Mouse (Mus musculus) left cerebral cortex, adult 6 months (tissue): ENCODE results near the gene Treml2. TPM values are rescaled to one million over a fixed set of nuclear protein-coding genes. Genes with fewer than 3 reads are reported as not detected.

Experiments
- long read RNA-seq, 2 experiments: library from polyadenylated mRNA; unstranded; transcript quantifications; one replicate each; pipeline ENCODE4 v2.0.0; 2019 to 2020
- polyA plus RNA-seq: library from polyadenylated mRNA; unstranded; fragments of <200 nt; fragmentation: Nextera tagmentation; gene quantifications from 2 replicates; pipeline ENCODE4 v1.2.3, GENCODE M21; 2021

Gene Treml2
- 0.04 and 0.18 TPM in 2 replicates for polyA plus RNA-seq
- long read RNA-seq, experiment 1, result 0 reads
- long read RNA-seq, experiment 2, result 0 reads

DNA sequence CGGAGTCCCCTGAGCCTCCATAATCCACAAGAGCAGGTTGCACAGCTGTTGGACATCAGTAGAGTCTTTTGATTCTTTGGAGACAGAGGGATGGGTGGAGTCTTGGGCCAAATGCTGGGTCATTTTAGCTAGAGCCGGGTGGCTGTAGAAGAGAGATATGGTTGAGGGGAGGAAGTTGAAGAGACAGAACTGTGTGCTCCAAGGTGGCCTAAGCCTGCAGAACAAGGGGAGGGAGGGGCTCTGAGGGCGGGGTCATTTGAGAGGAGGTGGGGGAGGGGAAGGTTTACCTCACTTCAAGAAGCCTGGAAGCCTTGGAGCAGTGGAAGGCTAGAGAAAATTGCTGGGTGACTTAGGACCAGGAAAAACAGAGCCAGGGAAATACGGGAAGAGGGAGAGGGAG lies at the start of gene Treml2:
Treml2 (plus strand) TSS at position 296 of the 400 bp plus-strand sequence.

DNA sequence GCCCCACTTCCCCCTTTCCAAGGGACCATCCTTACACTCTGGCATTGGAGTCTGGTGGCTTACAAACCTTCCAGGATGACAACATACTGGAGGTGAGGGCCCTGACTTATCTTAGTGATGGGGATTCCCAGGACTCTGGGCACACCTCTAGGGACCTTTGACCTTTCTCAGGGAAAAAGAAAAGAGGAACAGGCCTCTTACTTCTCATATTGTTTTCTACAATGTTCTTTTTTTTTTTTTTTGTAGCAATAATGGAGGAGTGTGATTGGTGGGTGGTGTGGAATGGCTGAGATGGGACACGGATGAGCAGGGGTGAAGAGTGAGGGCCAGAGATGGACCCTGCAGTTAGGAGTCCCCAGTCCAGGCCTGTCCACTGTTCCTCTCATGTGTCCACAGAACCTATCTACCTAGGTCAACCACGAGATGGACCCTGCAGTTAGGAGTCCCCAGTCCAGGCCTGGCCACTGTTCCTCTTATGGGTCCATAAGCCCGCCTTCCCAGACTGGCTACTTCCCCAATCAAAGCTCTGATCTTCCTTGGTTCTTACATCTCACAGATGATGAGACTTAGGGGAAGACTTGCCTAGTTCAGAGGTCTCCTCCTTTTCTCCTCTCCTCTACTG lies 35.4 kb upstream of the Treml2 start, which contains the start of gene Treml4:
Treml4 (plus strand) TSS at position 555 of the 622 bp plus-strand sequence.

DNA sequence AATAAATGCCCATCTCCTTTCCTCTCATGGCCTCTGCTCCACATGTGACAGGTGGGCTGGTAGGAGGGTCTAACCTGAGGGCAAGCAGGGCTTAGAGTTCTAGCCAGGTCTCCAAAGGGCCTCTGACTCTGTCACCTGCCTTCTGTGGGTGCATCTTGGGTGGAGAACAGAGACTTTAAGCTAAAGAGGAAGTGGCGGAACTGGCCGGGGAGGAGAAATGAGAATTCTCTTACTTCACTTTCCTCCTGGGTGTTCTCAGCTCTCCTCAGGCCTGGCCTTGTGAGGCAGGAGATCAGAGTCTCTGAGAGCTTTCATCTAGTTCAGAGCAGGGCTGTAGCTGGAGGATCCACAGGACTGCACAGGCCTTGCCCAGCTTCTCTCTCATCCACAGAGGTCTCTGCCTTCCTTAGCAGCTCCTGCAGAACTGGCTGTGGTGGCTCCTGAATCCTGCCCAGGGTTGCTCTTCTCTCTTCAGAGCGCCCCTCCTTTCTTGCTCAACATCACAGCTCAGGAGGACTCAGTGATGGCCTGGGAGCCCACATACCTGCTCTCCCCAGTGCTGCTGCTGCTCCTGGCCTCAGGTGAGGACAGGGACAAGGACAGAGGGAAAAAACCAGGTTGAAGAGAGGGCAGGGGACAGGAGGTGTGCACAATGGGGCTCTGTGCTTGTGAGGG lies 16.7 kb downstream of the Treml2 start, which contains the start of gene B430306N03Rik:
B430306N03Rik (plus strand) TSS at position 237 of the 675 bp plus-strand sequence.

DNA sequence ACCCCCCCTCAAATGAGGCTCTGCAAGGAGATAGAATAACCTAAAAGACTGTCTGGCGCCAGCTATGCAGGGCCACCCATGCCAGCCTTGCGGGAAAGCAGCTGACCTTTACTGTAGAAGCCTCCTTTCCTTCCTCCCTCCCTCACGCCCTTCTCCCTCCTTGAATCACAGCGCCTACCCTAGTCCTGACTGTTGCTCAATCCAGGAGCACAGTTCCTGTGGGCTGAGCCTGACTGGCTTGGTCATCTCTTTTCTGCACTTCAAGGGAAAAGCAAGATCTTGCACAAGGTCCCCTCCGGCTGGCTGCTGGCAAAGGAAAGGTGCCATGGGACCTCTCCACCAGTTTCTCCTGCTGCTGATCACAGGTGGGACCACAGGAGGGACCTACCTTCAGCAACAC lies 46.9 kb downstream of the Treml2 start, which contains the start of gene Trem2:
Trem2 (plus strand) TSS at position 171 of the 400 bp plus-strand sequence.

DNA sequence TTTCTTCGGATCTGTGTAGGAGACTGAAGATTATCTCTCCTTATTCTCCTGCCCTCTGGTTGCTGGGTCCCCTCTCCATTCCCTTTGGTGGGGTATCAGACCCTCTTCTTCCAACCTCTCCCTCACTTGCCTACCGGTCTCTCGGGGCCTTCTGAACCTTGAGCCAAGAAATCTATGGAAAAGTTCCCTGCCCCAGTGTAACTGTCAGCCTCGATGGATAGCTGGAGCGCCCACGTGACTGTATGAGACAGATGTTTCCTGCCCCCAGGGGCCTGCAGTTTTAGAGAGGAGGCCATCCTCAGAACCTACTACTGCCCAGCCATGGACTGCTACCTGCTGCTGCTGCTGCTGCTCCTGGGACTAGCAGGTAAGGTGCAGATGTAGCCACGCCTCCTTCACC lies 60.3 kb downstream of the Treml2 start, which contains the start of gene Treml1:
Treml1 (plus strand) TSS at position 301 of the 400 bp plus-strand sequence.

Other genes with a start within 250 kb of the Treml2 start
- gene 1700067P10Rik, start 210.2 kb upstream of the Treml2 start, polyA plus RNA-seq, result not detected in 2 replicates
- not detected in 2 replicates for gene 9830107B12Rik, start 153.2 kb upstream of the Treml2 start, polyA plus RNA-seq
- not detected in 2 replicates for gene A530064D06Rik, start 132.2 kb upstream of the Treml2 start, polyA plus RNA-seq
- not detected in 2 replicates for gene Trem1, start 66.7 kb upstream of the Treml2 start, polyA plus RNA-seq
- 0.15 TPM in 1 of 2 replicates, not detected in the other for gene Trem3, start 51.7 kb upstream of the Treml2 start, polyA plus RNA-seq
- gene Treml4, start 35.2 kb upstream of the Treml2 start, polyA plus RNA-seq, result 0.18 TPM in 1 of 2 replicates, not detected in the other
- gene B430306N03Rik, start 16.6 kb downstream of the Treml2 start, polyA plus RNA-seq, result 0.11 TPM in 1 of 2 replicates, not detected in the other
- 33.7 and 42.8 TPM in 2 replicates for gene Trem2, start 46.9 kb downstream of the Treml2 start, polyA plus RNA-seq
- gene Treml1, start 60.4 kb downstream of the Treml2 start, polyA plus RNA-seq, result 0.11 and 0.16 TPM in 2 replicates
- 1.4 and 2.7 TPM in 2 replicates for gene Nfya, start 110.4 kb downstream of the Treml2 start, polyA plus RNA-seq
- 26.5 and 28.5 TPM in 2 replicates for gene Oard1, start 110.5 kb downstream of the Treml2 start, polyA plus RNA-seq
- 0.13 TPM in 1 of 2 replicates, not detected in the other for gene Apobec2, start 133.4 kb downstream of the Treml2 start, polyA plus RNA-seq
- 0.03 TPM in 1 of 2 replicates, not detected in the other for gene Tspo2, start 152.0 kb downstream of the Treml2 start, polyA plus RNA-seq
- gene Unc5cl, start 155.4 kb downstream of the Treml2 start, polyA plus RNA-seq, result 0.08 and 0.22 TPM in 2 replicates